Mouse (Mus musculus) heart, postnatal 0 days (tissue): Measurements from ENCODE around the gene Gse1. TPM values are rescaled to one million over a fixed set of nuclear protein-coding genes. Genes with fewer than 3 reads are reported as not detected.

Experiments
- ATAC-seq: fragments of 200-750 bp; cut with Nextera tagmentation; 2 replicates; pipeline ENCODE4 v1.8.0; 2017; ENCODE audit warnings: low read depth, moderate number of reproducible peaks, moderate library complexity; ENCODE audit not compliant: insufficient read depth
- DNase-seq: peaks from one replicate; pipeline ENCODE4 v3.0.0-alpha.2; 2016; ENCODE audit warnings: low spot score
- H3K27ac ChIP-seq: fragments of 300-500 bp; sonication (generic); 2 replicates; pipeline ENCODE4 v1.5.1; 2014; ENCODE audit warnings: low read depth, mild to moderate bottlenecking
- H3K27me3 ChIP-seq: fragments of 300-500 bp; sonication (generic); 2 replicates; pipeline ENCODE4 v1.6.1; 2014; ENCODE audit warnings: low read length, mixed read lengths; ENCODE audit not compliant: control insufficient read depth, insufficient read depth
- H3K36me3 ChIP-seq: fragments of 300-500 bp; sonication (generic); replicated peaks from 2 replicates; pipeline ENCODE4 v1.6.1; 2014; ENCODE audit warnings: low read length, mixed read lengths; ENCODE audit not compliant: control insufficient read depth, insufficient read depth
- H3K4me1 ChIP-seq: fragments of 300-500 bp; sonication (generic); 2 replicates; pipeline ENCODE4 v1.6.1; 2014; ENCODE audit warnings: antibody characterized with exemption; ENCODE audit not compliant: control insufficient read depth, insufficient read depth
- H3K4me2 ChIP-seq: fragments of 300-500 bp; sonication (generic); 2 replicates; pipeline ENCODE4 v1.6.1; 2014; ENCODE audit warnings: low read depth, mild to moderate bottlenecking, low read length, moderate library complexity
- H3K4me3 ChIP-seq: fragments of 300-500 bp; sonication (generic); 2 replicates; pipeline ENCODE4 v1.5.1; 2014; ENCODE audit warnings: low read depth, low read length
- H3K9ac ChIP-seq: fragments of 300-500 bp; sonication (generic); replicated peaks from 2 replicates; pipeline ENCODE4 v1.6.1; 2014; ENCODE audit warnings: low read depth, low read length, mixed read lengths
- H3K9me3 ChIP-seq: fragments of 300-500 bp; sonication (generic); replicated peaks from 2 replicates; pipeline ENCODE4 v1.6.1; 2016; ENCODE audit warnings: low read length; ENCODE audit not compliant: control insufficient read depth
- CTCF ChIP-seq: IDR thresholded peaks from 2 replicates; pipeline ENCODE4 v1.5.1; 2016; ENCODE audit warnings: antibody characterized with exemption, control low read depth, low read depth
- EP300 ChIP-seq: IDR thresholded peaks from 2 replicates; pipeline ENCODE4 v1.6.1; 2016; ENCODE audit warnings: antibody characterized with exemption, low read depth
- WGBS: fragments of 180-500 bp; shearing (Covaris S2); extraction: QIAGEN DNeasy Blood & Tissue Kit; methylation state at CpG from one replicate; pipeline ENCODE4 v1.1.7; 2014; 5-methylcytosine and 5-hydroxymethylcytosine counted together
- polyA plus RNA-seq: library from polyadenylated mRNA; unstranded; fragments of >200 nt; fragmentation: Nextera tagmentation; extraction: Ambion mirVana; gene quantifications from 2 replicates; pipeline ENCODE4 v1.2.1, GENCODE M21; 2015
- total RNA-seq: library from RNA; depleted of rRNA; stranded (reverse); fragments of >200 nt; gene quantifications from 2 replicates; pipeline ENCODE4 v1.2.3, GENCODE M21; 2014; ENCODE audit warnings: low replicate concordance

Gse1 gene
- total and polyA plus RNA-seq, 2 experiments from 2014 or later: 5.4 to 18.7 TPM

- WGBS: 10% methylated on average over 8 of the region's 8 CpGs
- no peaks in the 10 kb centered on the region for H3K27me3 ChIP-seq
- peak overlapping the region; percentile 46 for H3K4me2 ChIP-seq
- DNase-seq (no peak), ATAC-seq (no peak)
- H3K4me1 ChIP-seq: peaks cover 26% of the 10 kb centered on the region
- no peak overlapping the region for H3K9ac ChIP-seq
- H3K36me3 ChIP-seq: peaks cover 32% of the 10 kb centered on the region
- H3K4me3 ChIP-seq: no peak overlapping the region
- TF ChIP-seq EP300 (no peak), CTCF (no peak)
- H3K27ac ChIP-seq: peak overlapping the region; percentile 84
- no peaks in the 10 kb centered on the region for H3K9me3 ChIP-seq
Measured at GRCm38 (mm10) chr8:120563348-120563724, 335.1 kb downstream of the Gse1 start.

GRCm38 (mm10) chr8:120563851-120564837, 335.9 kb downstream of the Gse1 start:
- DNase-seq (peak; percentile 95), ATAC-seq (peak; percentile 82)
- H3K27ac ChIP-seq: peak overlapping the region; percentile 84
- H3K9ac ChIP-seq: no peak overlapping the region
- peak overlapping the region; percentile 46 for H3K4me2 ChIP-seq
- no peaks in the 10 kb centered on the region for H3K9me3 ChIP-seq
- no peaks in the 10 kb centered on the region for H3K27me3 ChIP-seq
- H3K4me3 ChIP-seq: 0 out of 2 replicates have a peak overlapping the region, but pooled peaks have one; percentile 2
- H3K4me1 ChIP-seq: peaks cover 26% of the 10 kb centered on the region
- peak; percentile 39 for TF ChIP-seq CTCF
- TF ChIP-seq EP300: peak; percentile 72; the same call in 1 of the 2 replicates
- H3K36me3 ChIP-seq: peaks cover 36% of the 10 kb centered on the region
- 4% methylated on average over 20 of the region's 20 CpGs for WGBS

DNA sequence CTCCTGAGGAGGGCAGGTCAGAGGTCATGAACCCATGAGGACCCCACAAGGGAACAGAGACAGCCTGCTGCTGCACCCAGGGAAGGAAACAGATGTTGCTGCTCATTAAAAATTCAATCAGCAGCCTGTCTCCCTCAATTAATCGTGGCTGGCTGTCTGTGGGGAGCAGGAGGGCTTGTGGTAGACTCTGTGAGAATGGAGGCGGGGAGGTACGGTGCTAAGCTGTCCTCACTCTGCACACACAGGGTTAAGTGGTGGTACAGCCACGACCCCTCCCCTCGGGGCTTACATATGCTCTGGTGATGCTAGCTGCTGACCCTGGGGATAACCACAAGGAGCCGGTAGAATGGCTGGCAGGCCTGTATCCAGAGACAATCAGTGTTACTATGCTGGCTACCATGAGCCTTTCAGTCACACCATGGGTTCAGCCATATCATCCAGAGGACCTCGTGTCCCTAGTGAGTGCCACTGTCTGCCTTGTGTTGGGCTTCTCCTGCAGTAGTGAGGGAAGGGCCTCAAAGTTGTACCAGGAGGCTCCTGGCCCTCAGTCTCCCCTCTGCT, 337.0 kb downstream of the Gse1 start:
- H3K4me3 ChIP-seq: no peak overlapping the region
- DNase-seq (no peak), ATAC-seq (no peak)
- H3K36me3 ChIP-seq: peaks cover 43% of the 10 kb centered on the region
- H3K27me3 ChIP-seq: no peaks in the 10 kb centered on the region
- no peaks in the 10 kb centered on the region for H3K9me3 ChIP-seq
- TF ChIP-seq CTCF: no peak
- no peak for TF ChIP-seq EP300
- H3K4me2 ChIP-seq: no peak overlapping the region
- WGBS: 45% methylated on average over 7 of the region's 7 CpGs
- H3K9ac ChIP-seq: no peak overlapping the region
- H3K27ac ChIP-seq: peak overlapping the region; percentile 15; the same call in 1 of the 2 replicates
- H3K4me1 ChIP-seq: peaks cover 26% of the 10 kb centered on the region

GRCm38 (mm10) chr8:120566681-120567080, 338.4 kb downstream of the Gse1 start:
- ATAC-seq (no peak), DNase-seq (no peak)
- H3K27ac ChIP-seq: no peak overlapping the region
- H3K27me3 ChIP-seq: no peaks in the 10 kb centered on the region
- peaks cover 22% of the 10 kb centered on the region for H3K4me1 ChIP-seq
- H3K9ac ChIP-seq: no peak overlapping the region
- 77% methylated on average over 8 of the region's 8 CpGs for WGBS
- H3K4me2 ChIP-seq: no peak overlapping the region
- no peak overlapping the region for H3K4me3 ChIP-seq
- TF ChIP-seq CTCF (no peak), EP300 (no peak)
- peaks cover 54% of the 10 kb centered on the region for H3K36me3 ChIP-seq
- no peaks in the 10 kb centered on the region for H3K9me3 ChIP-seq

DNA sequence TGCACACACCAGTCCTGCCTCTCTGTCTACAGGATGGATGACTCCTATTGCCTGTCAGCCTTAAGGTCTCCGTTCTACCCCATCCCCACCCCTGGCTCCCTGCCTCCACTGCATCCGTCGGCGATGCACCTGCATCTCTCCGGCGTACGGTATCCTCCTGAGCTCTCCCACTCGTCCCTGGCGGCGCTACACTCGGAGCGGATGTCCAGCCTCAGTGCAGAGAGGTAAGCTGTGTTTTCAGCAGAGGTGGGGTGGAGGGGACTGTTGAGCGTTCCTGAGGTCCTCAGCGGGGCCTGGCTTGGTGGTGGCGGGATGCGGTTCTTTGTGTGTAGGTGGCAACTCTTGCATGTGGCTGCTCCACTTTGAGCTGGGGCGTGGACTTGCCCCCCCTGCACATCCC, 339.5 kb downstream of the Gse1 start:
- Histone ChIP-seq H3K4me2 (no peak overlapping the region), H3K27me3 (no peaks in the 10 kb centered on the region), H3K36me3 (peaks cover 65% of the 10 kb centered on the region), H3K9me3 (no peaks in the 10 kb centered on the region), H3K9ac (no peak overlapping the region), H3K27ac (no peak overlapping the region), H3K4me3 (no peak overlapping the region), H3K4me1 (peaks cover 13% of the 10 kb centered on the region)
- ATAC-seq: no peak
- WGBS: 95% methylated on average over 17 of the region's 17 CpGs
- no peak for DNase-seq
- no peak for TF ChIP-seq EP300
- TF ChIP-seq CTCF: no peak
